Mouse (Mus musculus) bone marrow macrophage, adult 2 months (primary cell): ENCODE data around the gene Ak9.

Experiments
- CTCF ChIP-seq: IDR thresholded peaks from 2 replicates; pipeline ENCODE4 v1.5.1; 2012; ENCODE audit warnings: low read depth, mild to moderate bottlenecking, low read length, moderate library complexity
- POLR2A ChIP-seq: IDR thresholded peaks from 2 replicates; pipeline ENCODE4 v1.6.1; 2012; ENCODE audit warnings: mild to moderate bottlenecking, low read depth, low read length, borderline replicate concordance

- TF ChIP-seq POLR2A, result no peak
- TF ChIP-seq CTCF, result no peak
These were observed 9.0 kb upstream of the Ak9 start for GRCm38 (mm10) chr10:41294734-41295133.
